Mouse (Mus musculus) right cerebral cortex, postnatal 36 days (tissue): ENCODE results near the gene Vmn2r33.
"Not testable (repeated sequence)": the region's sequence is repeated elsewhere in the genome, so short reads cannot be mapped to it uniquely, and the experiment has no call there.

Experiments used
- DNase-seq, 2 experiments: peaks; one replicate each; pipeline ENCODE4 v3.0.0; 2022; ENCODE audit warnings: low spot score in 2 of 2, mixed read lengths in 1 of 2

Vmn2r33 gene

DNA sequence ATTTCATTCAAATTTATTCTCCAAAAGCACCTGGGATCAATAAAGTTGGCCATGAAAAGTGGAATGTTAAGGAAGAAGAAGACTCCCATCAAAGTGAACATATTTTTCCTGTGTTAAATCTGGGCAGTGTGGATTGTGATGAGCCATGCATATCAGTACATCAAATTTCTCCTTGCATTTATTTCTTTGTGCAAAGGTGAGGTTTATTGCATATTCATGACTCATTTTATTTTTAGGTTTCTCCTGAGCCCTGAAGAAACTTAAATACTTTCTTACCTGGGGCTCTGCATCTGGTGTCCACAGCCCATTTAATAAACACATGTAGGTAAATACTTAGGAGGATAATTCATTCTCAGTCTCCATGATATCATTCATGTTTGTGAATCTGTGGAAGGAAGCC lies at the start of gene Vmn2r33:
TSS of gene Vmn2r33 (minus strand) at position 101 of the 400 bp plus-strand sequence.
- DNase-seq: not testable (repeated sequence)
